Mouse (Mus musculus) embryonic facial prominence, embryonic 13.5 days (tissue): ENCODE results near the gene Tmsb10. TPM values are rescaled to one million over a fixed set of nuclear protein-coding genes. Genes with fewer than 3 reads are reported as not detected.
A peak's percentile ranks its signal among the peaks of the same experiment; 100 is the strongest.

Source experiments
- ATAC-seq: fragments of 200-750 bp; cut with Nextera tagmentation; 2 replicates; pipeline ENCODE4 v1.8.0; 2017; ENCODE audit warnings: low read depth; ENCODE audit not compliant: insufficient number of reproducible peaks, insufficient read depth, low FRiP score, low TSS enrichment
- H3K27ac ChIP-seq: fragments of 300-500 bp; sonication (generic); 2 replicates; pipeline ENCODE4 v1.5.1; 2015; ENCODE audit warnings: moderate library complexity, mild to moderate bottlenecking, inconsistent platforms
- H3K27me3 ChIP-seq: fragments of 300-500 bp; sonication (generic); 2 replicates; pipeline ENCODE4 v1.6.1; 2015; ENCODE audit warnings: mild to moderate bottlenecking, inconsistent platforms
- H3K36me3 ChIP-seq: fragments of 300-500 bp; sonication (generic); 2 replicates; pipeline ENCODE4 v1.6.1; 2015; ENCODE audit warnings: mild to moderate bottlenecking, inconsistent platforms
- H3K4me1 ChIP-seq: fragments of 300-500 bp; sonication (generic); 2 replicates; pipeline ENCODE4 v1.6.1; 2015; ENCODE audit warnings: inconsistent platforms
- H3K4me2 ChIP-seq: fragments of 300-500 bp; sonication (generic); 2 replicates; pipeline ENCODE4 v1.6.1; 2015; ENCODE audit warnings: moderate library complexity, mild to moderate bottlenecking, inconsistent platforms
- H3K4me3 ChIP-seq: fragments of 300-500 bp; sonication (generic); 2 replicates; pipeline ENCODE4 v1.5.1; 2015; ENCODE audit warnings: mild to moderate bottlenecking, inconsistent platforms
- H3K9ac ChIP-seq: fragments of 300-500 bp; sonication (generic); 2 replicates; pipeline ENCODE4 v1.6.1; 2015; ENCODE audit warnings: mild to moderate bottlenecking, inconsistent platforms
- H3K9me3 ChIP-seq: fragments of 300-500 bp; sonication (generic); 2 replicates; pipeline ENCODE4 v1.6.1; 2016; ENCODE audit warnings: inconsistent platforms
- WGBS: fragments of 180-500 bp; shearing (Covaris S2); methylation state at CpG from one replicate; pipeline ENCODE4 v1.1.7; 2015; ENCODE audit warnings: mixed read lengths; 5-methylcytosine and 5-hydroxymethylcytosine counted together
- polyA plus RNA-seq: library from polyadenylated mRNA; unstranded; fragments of >200 nt; fragmentation: Nextera tagmentation; extraction: Ambion mirVana; gene quantifications from 2 replicates; pipeline ENCODE4 v1.2.1, GENCODE M21; 2015

Gene Tmsb10
- polyA plus RNA-seq, 1 experiment from 2014 or later = 2,783 TPM

DNA sequence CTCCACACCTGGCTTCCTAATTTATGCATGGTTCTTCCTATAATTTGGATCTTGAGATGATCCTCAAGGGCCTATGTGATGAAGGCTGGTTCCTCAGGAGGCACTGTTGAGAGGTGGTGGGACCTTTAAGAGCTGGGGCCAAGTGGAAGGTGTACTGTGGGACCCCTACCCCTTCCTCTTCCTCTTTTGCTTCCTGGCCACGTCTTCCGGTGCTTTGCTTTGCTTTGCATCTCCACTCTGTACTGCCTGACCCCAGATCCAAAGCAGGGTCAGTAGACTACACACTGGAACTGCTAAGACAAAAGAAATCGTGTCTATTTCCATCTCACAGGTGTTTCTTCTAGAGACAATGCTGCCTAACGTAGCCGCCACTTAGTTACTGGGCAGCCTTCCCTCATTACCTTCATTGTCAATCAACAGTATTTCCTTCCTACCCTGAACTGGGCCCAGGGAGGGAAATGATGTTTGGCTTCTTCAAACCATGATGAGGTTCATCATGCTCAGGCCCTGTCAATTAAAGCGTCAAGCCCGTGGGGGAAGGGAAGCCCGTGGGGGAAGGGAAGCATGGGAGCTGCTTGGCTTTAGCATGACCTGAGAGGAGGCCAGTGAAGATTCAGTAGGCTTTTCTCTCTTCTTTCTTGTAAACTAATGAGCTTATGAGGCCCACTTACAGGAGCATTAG is 2.9 kb downstream of the Tmsb10 start:
- ATAC-seq = no peak
- peak overlapping the region; percentile 71; the same call in 1 of the 2 replicates for H3K27ac ChIP-seq
- no peak overlapping the region for H3K9ac ChIP-seq

DNA sequence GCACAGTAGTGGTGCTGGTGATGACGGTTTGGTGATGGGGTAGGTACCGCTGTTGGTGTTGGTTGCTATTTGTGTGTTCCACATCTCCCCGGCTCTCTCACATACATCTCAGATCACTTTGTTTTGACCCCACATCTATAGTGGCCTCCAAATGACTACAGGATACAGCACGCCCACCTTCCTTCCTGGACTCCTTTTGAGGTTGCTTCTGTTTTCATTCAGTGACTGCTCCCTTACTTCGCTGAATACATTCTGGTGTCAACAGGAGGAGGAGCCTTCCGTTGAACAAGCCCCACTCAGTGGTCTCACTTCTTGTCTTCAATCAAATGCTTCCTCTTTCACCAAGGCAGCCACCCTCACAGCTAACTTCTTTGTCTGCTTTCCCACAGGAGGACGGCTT is 3.8 kb downstream of the Tmsb10 start:
- H3K9me3 ChIP-seq = no peaks in the 10 kb centered on the region
- no peaks in the 10 kb centered on the region for H3K27me3 ChIP-seq
- no peak overlapping the region for H3K4me2 ChIP-seq
- H3K36me3 ChIP-seq = 0 out of 2 replicates have a peak, but pooled peaks cover 4% of the 10 kb centered on the region
- H3K27ac ChIP-seq = peak overlapping the region; percentile 5; the same call in 1 of the 2 replicates
- ATAC-seq = no peak
- no peak overlapping the region for H3K9ac ChIP-seq
- H3K4me1 ChIP-seq = peaks cover 36% of the 10 kb centered on the region
- 74% methylated on average over 7 of the region's 7 CpGs for WGBS
- no peak overlapping the region for H3K4me3 ChIP-seq

More for the DNA sequence above, 2.9 kb downstream of the Tmsb10 start:
- H3K4me1 ChIP-seq = peaks cover 37% of the 10 kb centered on the region
- peak overlapping the region; percentile 80 for H3K4me2 ChIP-seq
- H3K4me3 ChIP-seq = peak overlapping the region; percentile 89
- WGBS = 40% methylated on average over 8 of the region's 8 CpGs
- no peaks in the 10 kb centered on the region for H3K27me3 ChIP-seq
- no peaks in the 10 kb centered on the region for H3K9me3 ChIP-seq
- H3K36me3 ChIP-seq = 0 out of 2 replicates have a peak, but pooled peaks cover 4% of the 10 kb centered on the region

DNA sequence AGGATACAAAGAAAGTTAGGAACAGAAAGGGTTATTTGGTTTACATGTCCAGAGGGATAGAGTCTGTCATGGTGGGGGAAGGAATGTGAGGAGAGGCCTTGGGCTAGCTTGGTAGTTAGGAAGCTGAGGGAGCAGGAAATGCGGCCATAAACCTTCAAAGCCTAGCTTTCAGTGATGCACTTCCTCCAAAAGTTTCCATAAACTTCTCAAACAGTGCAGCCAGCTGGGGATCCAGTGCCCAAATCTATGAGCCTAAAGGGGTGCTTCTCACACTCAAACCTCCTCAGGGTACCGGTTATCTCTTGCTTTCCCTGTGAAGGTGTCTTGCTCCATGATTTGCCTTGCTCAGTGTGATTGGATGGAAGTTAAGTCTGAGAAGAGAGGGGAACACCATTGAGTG is 5.6 kb downstream of the Tmsb10 start:
- Histone ChIP-seq H3K4me1 (peaks cover 30% of the 10 kb centered on the region), H3K27ac (no peak overlapping the region)
- 64% methylated on average over 2 of the region's 2 CpGs for WGBS

DNA sequence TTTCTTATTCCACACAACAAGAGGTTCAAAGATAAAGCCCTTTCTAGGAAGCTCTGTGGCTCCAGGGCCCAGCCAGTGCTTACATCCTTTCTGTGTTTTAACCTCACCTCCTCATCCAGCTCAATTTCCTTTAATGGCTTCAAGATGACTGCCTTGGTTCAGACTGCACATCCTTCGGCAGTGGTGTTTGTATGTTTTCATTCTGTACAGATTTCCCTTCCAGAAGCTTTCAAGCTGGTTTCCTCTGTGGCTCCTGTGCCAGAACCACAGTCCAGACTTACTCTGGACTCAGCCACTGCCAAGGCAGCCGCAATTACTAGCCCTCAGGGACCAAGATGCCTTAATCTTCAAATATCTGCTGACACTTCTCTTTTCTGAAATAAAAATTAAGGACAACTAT is 6.3 kb downstream of the Tmsb10 start:
- ATAC-seq = no peak
- H3K27me3 ChIP-seq = no peaks in the 10 kb centered on the region
- peak overlapping the region; percentile 65 for H3K27ac ChIP-seq
- WGBS = 26% methylated on average over 2 of the region's 2 CpGs
- H3K4me3 ChIP-seq = no peak overlapping the region
- H3K4me2 ChIP-seq = no peak overlapping the region
- 0 out of 2 replicates have a peak, but pooled peaks cover 4% of the 10 kb centered on the region for H3K36me3 ChIP-seq
- no peak overlapping the region for H3K9ac ChIP-seq
- H3K4me1 ChIP-seq = peaks cover 30% of the 10 kb centered on the region
- H3K9me3 ChIP-seq = no peaks in the 10 kb centered on the region

More for the DNA sequence above, 5.6 kb downstream of the Tmsb10 start:
- no peak overlapping the region for H3K4me3 ChIP-seq
- no peaks in the 10 kb centered on the region for H3K27me3 ChIP-seq
- H3K9me3 ChIP-seq = no peaks in the 10 kb centered on the region
- ATAC-seq = no peak
- H3K36me3 ChIP-seq = 0 out of 2 replicates have a peak, but pooled peaks cover 4% of the 10 kb centered on the region
- no peak overlapping the region for H3K4me2 ChIP-seq
- H3K9ac ChIP-seq = no peak overlapping the region

DNA sequence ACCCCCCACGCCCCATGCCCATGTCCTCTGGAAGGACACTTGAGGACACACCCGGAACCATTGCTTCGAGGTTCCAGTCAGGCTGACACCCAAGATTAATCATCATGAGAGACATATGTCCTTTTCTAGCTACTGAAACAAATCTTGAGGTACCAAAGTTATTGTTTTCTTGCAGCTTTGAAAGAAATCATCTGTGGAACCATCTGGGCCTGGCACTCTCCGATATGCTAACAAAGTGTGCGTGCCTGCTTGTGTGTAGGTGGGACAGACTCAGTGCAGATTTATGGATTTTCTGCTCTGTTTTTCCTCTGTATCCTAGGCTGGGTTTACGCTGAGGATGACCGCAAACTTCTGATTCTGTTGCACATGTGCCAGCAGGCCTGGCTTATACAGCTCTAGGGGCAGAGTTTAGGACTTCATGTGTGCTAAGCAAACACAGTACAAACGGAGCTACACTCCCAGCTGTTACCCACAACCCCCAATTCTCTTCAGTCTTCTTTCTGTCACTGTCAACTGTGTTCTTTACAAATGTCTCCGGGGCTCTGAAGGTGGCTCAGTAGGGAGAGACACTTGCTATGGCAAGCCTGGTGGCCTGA is 9.3 kb downstream of the Tmsb10 start:
- H3K4me2 ChIP-seq = no peak overlapping the region
- H3K9ac ChIP-seq = no peak overlapping the region
- H3K4me1 ChIP-seq = peaks cover 16% of the 10 kb centered on the region
- no peaks in the 10 kb centered on the region for H3K36me3 ChIP-seq
- 81% methylated on average over 9 of the region's 9 CpGs for WGBS
- H3K27me3 ChIP-seq = no peaks in the 10 kb centered on the region
- H3K27ac ChIP-seq = no peak overlapping the region
- H3K4me3 ChIP-seq = no peak overlapping the region
- ATAC-seq = no peak
- peaks cover 4% of the 10 kb centered on the region; the same call in 1 of the 2 replicates for H3K9me3 ChIP-seq

DNA sequence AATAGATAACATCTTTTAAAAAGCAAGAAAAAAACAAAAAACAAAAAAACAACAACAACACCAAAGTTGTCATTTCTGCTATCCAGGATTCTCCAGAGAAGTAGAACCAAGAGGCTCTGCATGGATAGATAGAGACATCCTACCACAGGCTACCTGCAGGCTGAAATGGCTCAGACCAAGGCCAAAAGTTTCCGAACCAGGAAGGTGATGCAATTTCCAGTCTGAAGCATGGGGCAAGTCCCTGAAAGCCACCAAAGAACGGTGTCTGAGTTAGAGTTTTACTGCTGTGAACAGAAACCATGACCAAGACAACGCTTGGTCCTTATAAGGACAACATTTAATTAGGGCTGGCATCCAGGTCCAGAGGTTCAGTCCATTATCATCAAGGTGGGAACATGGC is 10.2 kb downstream of the Tmsb10 start:
- Histone ChIP-seq H3K9ac (no peak overlapping the region), H3K36me3 (no peaks in the 10 kb centered on the region), H3K27ac (no peak overlapping the region), H3K4me2 (no peak overlapping the region), H3K27me3 (no peaks in the 10 kb centered on the region), H3K4me3 (no peak overlapping the region), H3K4me1 (peaks cover 16% of the 10 kb centered on the region), H3K9me3 (peaks cover 4% of the 10 kb centered on the region; the same call in 1 of the 2 replicates)
- no peak for ATAC-seq
- WGBS = 89% methylated on average over 3 of the region's 3 CpGs

DNA sequence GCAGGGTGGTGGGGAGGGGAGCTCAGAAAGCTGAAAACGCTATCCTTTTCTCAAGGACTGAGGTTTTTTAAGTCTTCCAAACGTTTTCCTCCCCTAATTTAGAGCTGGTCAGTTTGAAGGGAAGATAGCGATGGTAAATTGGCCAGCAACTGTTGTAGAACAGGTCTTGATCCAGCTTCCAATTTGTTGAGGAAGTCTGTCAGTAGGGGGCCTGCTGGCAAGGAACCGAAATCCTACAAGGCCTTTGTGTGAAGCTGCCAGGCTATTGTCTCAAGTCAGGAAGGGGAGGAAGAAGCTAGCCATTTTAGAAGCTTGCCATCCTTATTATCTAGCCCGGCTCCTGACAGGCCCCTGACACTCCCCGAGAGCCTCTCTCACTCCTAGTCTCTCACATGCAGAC is 10.6 kb downstream of the Tmsb10 start:
- Histone ChIP-seq H3K9me3 (peaks cover 4% of the 10 kb centered on the region; the same call in 1 of the 2 replicates), H3K27me3 (no peaks in the 10 kb centered on the region), H3K27ac (no peak overlapping the region), H3K4me2 (no peak overlapping the region), H3K9ac (no peak overlapping the region), H3K4me1 (peaks cover 12% of the 10 kb centered on the region), H3K4me3 (no peak overlapping the region), H3K36me3 (no peaks in the 10 kb centered on the region)
- ATAC-seq = no peak
- 56% methylated on average over 6 of the region's 6 CpGs for WGBS

DNA sequence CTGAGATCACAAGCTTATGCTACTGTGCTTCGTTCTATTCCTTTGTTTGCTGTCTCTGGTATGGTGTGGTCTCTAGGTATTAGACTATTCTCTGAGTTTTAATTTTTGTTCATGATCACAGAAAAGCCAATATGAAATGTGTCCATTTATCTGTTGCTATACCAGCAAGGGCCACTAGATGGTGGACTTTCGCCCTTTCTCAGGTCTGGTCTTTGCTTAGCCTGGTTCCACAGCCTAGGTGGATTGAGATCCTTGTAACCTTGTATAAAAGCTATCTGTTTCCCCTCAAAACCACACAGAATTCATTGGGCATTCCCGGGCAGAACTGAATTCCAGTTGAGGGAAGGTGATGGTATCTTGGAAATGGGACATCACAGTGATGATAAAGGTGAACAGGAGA is 18.1 kb downstream of the Tmsb10 start:
- WGBS = 5% methylated on average over 3 of the region's 3 CpGs

DNA sequence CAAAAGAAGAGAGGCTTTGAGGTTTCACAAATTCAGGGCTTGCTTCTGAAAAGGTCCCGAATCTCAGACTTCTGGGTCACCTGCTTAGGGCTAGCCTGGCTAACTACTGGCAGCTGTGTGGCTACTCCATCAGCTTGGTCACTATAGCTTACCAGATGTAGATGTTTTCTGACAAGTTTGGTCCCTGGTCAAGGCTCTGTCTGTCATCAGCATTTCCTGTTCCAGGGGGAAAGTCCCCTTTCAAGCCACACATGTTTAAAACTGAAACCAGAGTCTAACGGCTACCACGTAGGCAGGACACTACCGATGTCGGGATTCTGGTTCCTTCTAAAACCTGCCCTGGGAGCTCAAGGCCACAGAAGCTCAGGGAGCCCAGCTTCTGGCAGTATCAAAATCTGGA is 20.7 kb downstream of the Tmsb10 start:
- no peaks in the 10 kb centered on the region for H3K27me3 ChIP-seq
- H3K9me3 ChIP-seq = no peaks in the 10 kb centered on the region
- H3K36me3 ChIP-seq = no peaks in the 10 kb centered on the region
- H3K27ac ChIP-seq = no peak overlapping the region
- no peak overlapping the region for H3K9ac ChIP-seq
- H3K4me2 ChIP-seq = no peak overlapping the region
- no peak for ATAC-seq
- no peaks in the 10 kb centered on the region for H3K4me1 ChIP-seq
- no peak overlapping the region for H3K4me3 ChIP-seq
- WGBS = 40% methylated on average over 5 of the region's 5 CpGs

More for the DNA sequence above, 18.1 kb downstream of the Tmsb10 start:
- Histone ChIP-seq H3K4me3 (no peak overlapping the region), H3K9me3 (no peaks in the 10 kb centered on the region; the same call in 1 of the 2 replicates), H3K9ac (no peak overlapping the region), H3K27ac (no peak overlapping the region), H3K36me3 (no peaks in the 10 kb centered on the region), H3K4me1 (no peaks in the 10 kb centered on the region), H3K4me2 (no peak overlapping the region), H3K27me3 (no peaks in the 10 kb centered on the region)
- no peak for ATAC-seq

DNA sequence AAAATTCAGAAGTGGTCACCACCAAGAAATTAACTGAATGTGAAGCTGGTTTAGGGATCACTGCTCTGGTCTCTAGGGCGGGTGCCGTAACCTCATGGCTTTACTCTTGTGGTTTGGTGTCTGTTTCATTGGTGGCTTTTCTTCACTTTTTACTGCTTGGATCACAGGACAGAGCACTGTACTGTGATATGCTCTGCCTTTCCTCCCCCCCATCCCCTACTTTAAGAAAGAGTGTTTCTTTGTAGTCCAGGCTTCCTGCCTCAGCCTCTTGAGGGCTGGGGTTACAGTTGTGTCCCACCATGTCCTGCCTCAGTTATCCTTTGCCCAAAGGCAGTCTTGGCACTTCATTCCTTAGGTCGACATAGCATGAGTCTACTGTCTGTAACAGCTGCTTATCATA is 21.1 kb downstream of the Tmsb10 start:
- no peak for ATAC-seq
- Histone ChIP-seq H3K27me3 (no peaks in the 10 kb centered on the region), H3K36me3 (no peaks in the 10 kb centered on the region), H3K4me2 (no peak overlapping the region), H3K9ac (no peak overlapping the region), H3K4me1 (no peaks in the 10 kb centered on the region), H3K4me3 (no peak overlapping the region), H3K27ac (no peak overlapping the region), H3K9me3 (no peaks in the 10 kb centered on the region)
- 64% methylated on average over 3 of the region's 3 CpGs for WGBS

DNA sequence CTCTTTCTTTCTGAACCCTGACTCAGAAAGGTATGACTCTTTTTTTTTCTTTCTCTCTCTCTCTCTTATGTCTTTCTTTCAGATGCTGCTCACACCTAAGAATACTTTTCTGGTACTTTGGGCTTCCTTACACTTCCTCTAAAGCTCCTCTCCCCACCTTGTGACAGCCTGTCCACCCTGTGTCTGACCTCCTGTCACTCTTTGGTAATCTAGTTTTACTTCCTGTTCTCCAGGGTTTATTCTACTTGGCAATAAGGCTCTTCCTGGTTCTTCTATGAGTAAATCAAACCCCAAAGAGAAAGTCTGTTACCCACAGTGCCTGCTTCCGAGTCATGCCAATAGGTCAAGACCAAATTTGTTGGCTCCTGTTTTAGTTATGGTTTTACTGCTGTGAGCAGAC is 25.6 kb downstream of the Tmsb10 start:
- H3K27ac ChIP-seq = no peak overlapping the region
- no peak for ATAC-seq
- no peak overlapping the region for H3K9ac ChIP-seq
- no peaks in the 10 kb centered on the region for H3K36me3 ChIP-seq
- WGBS = 91% methylated on average over 1 of the region's 1 CpGs
- H3K4me3 ChIP-seq = no peak overlapping the region
- H3K27me3 ChIP-seq = no peaks in the 10 kb centered on the region
- no peaks in the 10 kb centered on the region for H3K9me3 ChIP-seq
- no peak overlapping the region for H3K4me2 ChIP-seq
- H3K4me1 ChIP-seq = no peaks in the 10 kb centered on the region

DNA sequence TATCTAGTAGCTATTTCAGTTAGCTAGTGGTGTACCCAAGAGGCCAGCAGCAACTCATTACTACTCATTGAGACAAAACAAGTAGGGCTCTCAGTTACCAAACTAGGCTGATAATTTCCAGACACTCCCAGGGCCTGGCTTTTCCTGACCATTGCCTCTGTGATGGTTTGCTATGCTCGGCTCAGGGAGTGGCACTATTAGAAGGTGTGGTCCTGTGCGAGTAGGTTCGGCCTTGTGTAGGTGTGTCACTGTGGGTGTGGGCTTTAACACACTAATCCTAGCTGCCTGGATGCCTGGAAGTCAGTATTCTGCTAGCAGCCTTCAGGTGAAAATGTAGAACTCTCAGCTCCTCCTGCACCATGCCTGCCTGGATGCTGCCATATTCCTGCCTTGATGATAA is 27.0 kb downstream of the Tmsb10 start:
- no peak for ATAC-seq
- Histone ChIP-seq H3K9ac (no peak overlapping the region), H3K4me1 (peaks cover 7% of the 10 kb centered on the region), H3K4me2 (no peak overlapping the region), H3K27me3 (no peaks in the 10 kb centered on the region), H3K36me3 (no peaks in the 10 kb centered on the region), H3K9me3 (no peaks in the 10 kb centered on the region), H3K4me3 (no peak overlapping the region), H3K27ac (no peak overlapping the region)
- WGBS = 84% methylated on average over 3 of the region's 3 CpGs
